Mouse (Mus musculus): ENCODE measurements around the gene Lect2.

The Lect2 gene

DNA sequence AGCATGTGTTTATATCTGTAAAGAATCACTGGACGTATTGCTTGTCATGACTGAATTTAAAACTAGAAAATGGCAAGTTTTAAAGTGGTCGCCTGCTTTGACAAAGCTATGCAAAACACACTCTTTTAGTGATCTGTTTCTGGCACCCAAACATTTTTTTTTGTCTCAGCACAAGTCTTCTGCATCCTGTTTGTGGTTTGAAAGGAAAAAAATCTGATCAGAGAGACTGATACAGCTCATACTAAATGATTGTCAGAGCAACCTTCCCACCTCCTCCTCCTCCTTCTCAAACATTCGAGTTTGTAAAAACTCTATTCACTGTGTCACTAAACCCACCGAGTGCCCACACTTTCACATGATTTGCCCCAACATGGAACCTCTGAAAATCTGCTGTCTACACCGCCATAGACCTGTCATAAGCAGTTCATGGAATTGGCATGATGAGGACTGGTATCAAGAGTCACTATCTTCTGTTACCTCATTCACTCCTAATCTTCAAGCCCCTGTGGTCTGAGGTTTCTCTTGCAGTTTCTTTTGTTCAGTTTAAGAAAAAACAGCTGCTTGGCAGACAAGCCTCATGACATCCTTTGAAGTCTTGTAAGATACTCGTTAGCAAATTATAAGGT lies 41.3 kb downstream of the Lect2 start:
- in situ Hi-C loops (cut with MseI, MboI), result no loop called here

DNA sequence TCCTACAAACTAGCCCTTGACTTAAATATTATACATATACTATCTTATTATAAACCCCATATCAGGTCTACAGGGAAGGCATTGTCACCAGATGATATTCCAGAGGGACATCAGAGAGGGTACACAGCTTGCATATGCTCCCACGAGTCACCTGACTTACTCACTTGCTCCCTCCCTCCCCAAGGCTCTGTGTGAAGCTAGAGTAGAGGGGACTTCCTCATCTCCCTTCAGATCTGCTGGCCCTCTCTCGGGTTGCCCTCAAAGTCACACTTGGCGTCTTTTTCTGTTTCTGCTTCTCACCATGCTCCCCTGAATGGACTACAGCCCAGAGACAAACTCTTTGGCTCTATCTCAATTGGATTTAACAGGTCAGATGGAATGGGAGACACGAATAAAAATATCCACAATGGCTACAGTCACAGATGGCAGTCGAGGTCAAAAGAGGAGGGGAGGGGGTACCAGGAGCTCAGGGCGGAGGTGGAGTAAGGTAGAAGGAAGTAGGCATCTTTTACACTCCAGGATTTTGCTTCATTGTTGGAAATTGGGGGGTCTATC lies 46.4 kb downstream of the Lect2 start:
- in situ Hi-C loops (cut with MseI, MboI), result no loop called here

DNA sequence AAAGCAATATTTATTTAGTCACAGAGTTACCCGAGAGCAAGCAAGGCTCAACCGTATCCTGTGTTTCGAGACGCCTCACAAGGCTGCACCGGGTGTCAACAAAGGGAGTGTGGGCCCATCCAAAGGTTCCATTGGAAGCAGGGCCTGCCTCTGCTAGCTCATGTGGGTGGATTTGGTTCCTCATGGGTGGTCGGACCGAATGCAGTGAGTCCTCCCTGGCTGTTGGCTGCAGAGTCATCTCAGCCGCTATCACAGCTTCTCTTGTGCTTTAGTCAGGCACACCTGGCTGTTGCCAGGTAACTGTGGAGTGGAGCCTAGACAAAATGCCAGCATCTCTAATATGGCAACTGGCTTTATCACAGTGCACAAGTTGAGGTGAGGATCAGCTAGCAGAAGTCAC lies 47.7 kb downstream of the Lect2 start:
- in situ Hi-C loops (cut with MseI, MboI), result no loop called here

DNA sequence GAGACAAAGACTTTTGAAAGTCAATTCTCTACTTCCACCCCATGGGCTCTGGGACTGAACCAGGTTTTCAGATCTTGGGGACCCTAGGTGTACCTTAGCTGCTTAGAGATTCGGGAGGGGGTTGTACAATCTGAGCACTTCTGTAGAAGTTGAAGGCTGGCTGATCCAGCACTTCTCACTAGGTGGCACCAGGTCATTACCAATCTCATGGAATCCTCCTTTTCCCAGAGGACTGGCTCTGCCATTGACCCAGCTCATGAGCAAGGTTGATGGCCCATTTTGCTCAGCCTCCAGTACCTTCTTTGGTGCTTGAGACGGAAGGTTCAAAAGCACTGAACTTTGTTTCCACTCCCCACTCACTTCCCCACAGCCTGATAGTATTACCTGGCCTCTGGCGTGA lies 48.2 kb downstream of the Lect2 start:
- in situ Hi-C loops (cut with MseI, MboI), result no loop called here

DNA sequence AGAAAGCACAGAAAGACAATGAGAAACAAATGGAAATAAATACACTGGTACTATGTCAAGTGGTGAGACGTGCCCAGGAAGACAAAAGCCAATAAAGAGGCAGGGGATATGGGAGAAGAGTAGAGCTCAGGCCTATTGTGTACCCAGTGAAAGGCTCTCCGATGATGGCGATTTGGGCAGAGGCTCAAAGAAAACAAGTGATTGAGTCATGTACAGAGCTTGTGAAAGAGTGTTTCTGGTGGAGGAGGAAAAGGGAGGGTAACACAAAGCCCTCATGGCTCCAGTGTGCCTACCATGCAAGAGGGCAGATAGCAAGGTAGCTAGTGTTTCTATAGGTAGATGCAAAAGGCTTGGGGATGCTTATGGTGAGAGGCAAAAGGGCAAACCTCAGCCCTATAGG lies 53.9 kb downstream of the Lect2 start:
- in situ Hi-C loops (cut with MseI, MboI), result loop anchor here in 1 of 2 experiments (25.0 kb wide), 1 partner anchor 768 kb away; no protein-coding TSS in a partner anchor
